Mouse (Mus musculus): Measurements from ENCODE around the gene Gorasp1. TPM values are rescaled to one million over a fixed set of nuclear protein-coding genes. Genes with fewer than 3 reads are reported as not detected.
A peak's percentile ranks its signal among the peaks of the same experiment; 100 is the strongest.

The Gorasp1 gene
- total and polyA plus RNA-seq, 3 experiments = 16.8 to 35.9 (median 32.2) TPM

DNA sequence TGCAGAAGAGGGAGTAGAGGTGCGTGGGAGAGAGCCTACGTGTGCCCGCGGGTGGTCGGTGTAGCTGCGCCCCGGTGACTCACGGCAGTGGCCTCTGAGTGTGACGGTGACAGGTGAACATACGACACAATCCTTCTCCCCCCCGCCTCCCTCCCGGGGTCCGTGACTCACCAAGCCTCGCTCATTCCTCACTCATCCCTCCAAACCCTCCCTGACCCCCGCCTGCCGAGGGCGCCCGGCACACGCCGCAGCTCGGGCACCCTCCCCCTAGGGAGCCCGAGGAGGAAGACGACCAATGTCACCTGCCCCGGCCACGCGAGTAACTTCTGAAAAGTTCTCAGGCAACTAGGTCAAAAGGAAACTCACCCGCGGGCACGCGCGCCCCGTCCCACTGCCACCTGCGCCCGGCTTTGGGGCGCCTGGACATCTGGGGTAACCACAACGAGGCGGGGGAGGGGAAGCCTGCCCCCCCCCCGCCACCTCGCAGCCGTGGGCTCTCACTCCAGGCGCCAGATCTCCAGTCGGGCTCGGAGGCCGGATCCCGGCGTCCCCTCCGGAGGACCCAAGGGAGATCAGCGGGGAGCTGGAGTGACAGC is 45.7 kb upstream of the Gorasp1 start:
- under 1% methylated on average over 48 of the region's 48 CpGs for WGBS
- intact Hi-C loops (cut with DNase I) = loop anchor here (1.0 kb wide), 1 partner anchor 19 kb away; no protein-coding TSS in a partner anchor
- peaks cover 3% of the 10 kb centered on the region; the same call in 1 of the 2 replicates for H3K36me3 ChIP-seq (ENCODE audit: control insufficient read depth, insufficient read depth, low read length)
- H3K4me3 ChIP-seq = peak overlapping the region; percentile 95
- peak; percentile 75 for DNase-seq
- peak overlapping the region; percentile 99 for H3K9ac ChIP-seq (ENCODE audit: low read depth, low read length)
- peak overlapping the region; percentile 99 for H3K27ac ChIP-seq
- TF ChIP-seq CTCF (IDR thresholded peaks at IDR 0.05) (no peak), POLR2A (IDR thresholded peaks at IDR 0.05; ENCODE audit: insufficient read depth, low read depth, low read length) (no peak), EP300 (IDR thresholded peaks at IDR 0.05; ENCODE audit: insufficient read depth, low read depth, low read length) (no peak)
- 0 out of 2 replicates have a peak, but pooled peaks cover 2% of the 10 kb centered on the region for H3K79me2 ChIP-seq (replicated peaks; ENCODE audit: control insufficient read depth, insufficient read depth, low read length)
- H3K27me3 ChIP-seq (ENCODE audit: control insufficient read depth, insufficient read depth, low read length) = no peaks in the 10 kb centered on the region
- peaks cover 33% of the 10 kb centered on the region for H3K4me1 ChIP-seq (ENCODE audit: control insufficient read depth, insufficient read depth, low read length)

DNA sequence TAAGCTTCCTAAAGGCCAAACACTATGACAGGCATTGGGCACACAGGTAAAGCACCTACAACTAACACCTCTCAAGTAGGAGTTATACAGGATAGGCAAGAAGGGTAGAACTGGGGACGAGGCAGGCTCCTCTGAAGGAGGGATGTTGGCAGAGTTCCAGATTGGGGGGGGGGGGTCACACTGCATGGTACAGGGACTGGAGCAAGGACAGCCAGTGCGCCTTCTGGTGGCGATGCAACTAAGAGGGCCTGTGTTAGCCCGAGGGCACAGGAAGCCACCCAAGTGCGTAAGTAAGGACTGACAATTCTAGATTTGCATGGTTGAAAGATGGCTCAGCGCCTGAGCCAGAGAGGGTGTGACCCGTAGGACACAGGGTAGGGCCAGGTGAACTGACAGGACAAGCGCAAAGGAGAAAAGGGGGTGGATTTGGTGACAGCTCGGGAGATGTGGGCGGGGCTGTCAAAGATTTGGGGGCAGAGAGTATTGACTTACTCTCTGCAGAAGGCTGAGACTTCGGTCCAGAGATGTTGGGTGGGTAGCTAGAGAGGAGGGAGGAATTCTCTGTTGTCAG is 45.0 kb upstream of the Gorasp1 start:
- Histone ChIP-seq H3K79me2 (replicated peaks; ENCODE audit: control insufficient read depth, insufficient read depth, low read length) (0 out of 2 replicates have a peak, but pooled peaks cover 2% of the 10 kb centered on the region), H3K36me3 (ENCODE audit: control insufficient read depth, insufficient read depth, low read length) (peaks cover 3% of the 10 kb centered on the region; the same call in 1 of the 2 replicates), H3K9ac (ENCODE audit: low read depth, low read length) (peak overlapping the region; percentile 99), H3K4me1 (ENCODE audit: control insufficient read depth, insufficient read depth, low read length) (peaks cover 38% of the 10 kb centered on the region), H3K27ac (peak overlapping the region; percentile 99), H3K4me3 (peak overlapping the region; percentile 95), H3K27me3 (ENCODE audit: control insufficient read depth, insufficient read depth, low read length) (no peaks in the 10 kb centered on the region)
- DNase-seq = peak; percentile 75 to 83
- intact Hi-C loops (cut with DNase I) = no loop called here
- TF ChIP-seq POLR2A (IDR thresholded peaks at IDR 0.05; ENCODE audit: insufficient read depth, low read depth, low read length) (peak; percentile 28; the same call in 1 of the 2 replicates), CTCF (IDR thresholded peaks at IDR 0.05) (peak; percentile 59), EP300 (IDR thresholded peaks at IDR 0.05; ENCODE audit: insufficient read depth, low read depth, low read length) (peak; percentile 48; the same call in 1 of the 2 replicates)
- 1% methylated on average over 11 of the region's 11 CpGs for WGBS

DNA sequence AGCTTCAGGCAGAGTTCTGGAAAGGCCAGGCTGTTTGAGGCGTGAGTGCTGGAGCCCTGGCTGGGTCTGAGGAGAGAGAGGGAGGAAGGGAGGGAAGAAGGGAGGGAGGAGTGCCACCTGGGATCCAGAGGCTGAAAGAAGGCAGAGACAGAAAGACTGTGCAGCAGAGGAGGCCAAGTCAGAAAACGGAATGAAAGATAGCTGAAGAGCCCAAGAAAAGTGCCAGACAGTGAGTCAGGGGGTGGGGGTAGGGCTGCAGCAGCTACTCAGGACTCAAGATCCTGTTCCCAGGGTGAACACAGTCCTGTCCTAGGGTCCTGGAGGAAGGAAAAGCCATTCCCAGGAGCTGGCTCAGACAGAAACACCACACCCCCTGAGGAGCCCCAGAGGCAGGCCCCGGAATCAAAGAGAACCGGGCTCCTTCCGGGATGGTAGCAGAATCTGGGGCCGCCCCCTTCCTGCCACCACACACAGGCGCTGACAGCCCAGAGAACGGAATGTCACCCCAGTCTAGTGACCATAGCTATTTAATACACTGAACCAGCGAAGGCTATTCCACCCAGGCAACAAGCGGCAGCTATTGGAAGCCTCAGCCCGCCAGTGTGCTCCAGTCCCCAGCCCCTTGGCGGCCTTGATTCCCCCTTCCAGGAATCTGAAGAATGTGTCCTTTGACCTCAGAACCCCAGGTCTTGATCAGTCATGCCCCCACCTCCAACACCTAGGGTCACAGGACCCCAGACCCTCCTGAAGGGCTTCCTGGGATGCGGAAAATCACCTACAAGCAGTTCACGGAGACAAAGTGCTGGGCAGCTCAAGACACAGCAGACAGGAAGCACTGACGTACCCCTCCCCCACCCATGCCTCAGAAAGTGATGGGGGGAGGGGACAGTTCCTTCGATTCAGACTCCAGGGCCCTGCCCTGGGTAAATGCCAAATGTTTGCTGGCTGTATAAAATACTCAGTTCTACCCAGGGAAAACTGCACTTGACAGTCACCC is 44.1 kb upstream of the Gorasp1 start:
- under 1% methylated on average over 16 of the region's 16 CpGs for WGBS
- peak overlapping the region; percentile 99 for H3K9ac ChIP-seq (ENCODE audit: low read depth, low read length)
- TF ChIP-seq POLR2A (IDR thresholded peaks at IDR 0.05; ENCODE audit: insufficient read depth, low read depth, low read length) (peak; percentile 61), EP300 (IDR thresholded peaks at IDR 0.05; ENCODE audit: insufficient read depth, low read depth, low read length) (peak; percentile 83; the same call in 1 of the 2 replicates), CTCF (IDR thresholded peaks at IDR 0.05) (peak; percentile 36)
- DNase-seq = peak; percentile 83 to 90
- peak overlapping the region; percentile 95 for H3K4me3 ChIP-seq
- H3K4me1 ChIP-seq (ENCODE audit: control insufficient read depth, insufficient read depth, low read length) = peaks cover 45% of the 10 kb centered on the region
- peak overlapping the region; percentile 99 for H3K27ac ChIP-seq
- H3K27me3 ChIP-seq (ENCODE audit: control insufficient read depth, insufficient read depth, low read length) = no peaks in the 10 kb centered on the region
- peaks cover 3% of the 10 kb centered on the region; the same call in 1 of the 2 replicates for H3K36me3 ChIP-seq (ENCODE audit: control insufficient read depth, insufficient read depth, low read length)
- intact Hi-C loops (cut with DNase I) = loop anchor here (1.0 kb wide), 1 partner anchor 30 kb away; no protein-coding TSS in a partner anchor
- 0 out of 2 replicates have a peak, but pooled peaks cover 2% of the 10 kb centered on the region for H3K79me2 ChIP-seq (replicated peaks; ENCODE audit: control insufficient read depth, insufficient read depth, low read length)

DNA sequence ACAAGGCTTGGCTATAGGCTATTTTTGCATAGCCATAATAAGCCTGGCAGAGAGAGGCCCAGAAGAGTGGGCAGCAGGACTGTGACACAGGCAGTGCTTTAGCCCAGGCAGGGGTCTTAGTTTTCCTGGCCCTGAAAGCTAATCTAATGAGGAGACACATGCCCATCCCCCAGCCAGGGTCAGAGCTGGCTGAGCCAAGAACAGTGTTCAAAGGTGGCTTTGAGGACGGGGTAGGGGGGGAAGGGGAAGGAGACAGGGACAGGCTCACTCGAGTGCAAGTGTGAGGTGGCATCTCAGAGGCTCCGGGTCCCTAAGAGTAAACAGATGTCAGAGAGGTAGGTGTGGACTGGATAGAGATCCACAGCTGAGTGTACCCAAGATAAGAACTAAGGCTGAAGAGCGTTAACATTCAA is 43.4 kb upstream of the Gorasp1 start:
- Histone ChIP-seq H3K9ac (ENCODE audit: low read depth, low read length) (peak overlapping the region; percentile 37), H3K4me3 (peak overlapping the region; percentile 95), H3K4me1 (ENCODE audit: control insufficient read depth, insufficient read depth, low read length) (peaks cover 45% of the 10 kb centered on the region), H3K27me3 (ENCODE audit: control insufficient read depth, insufficient read depth, low read length) (no peaks in the 10 kb centered on the region), H3K36me3 (ENCODE audit: control insufficient read depth, insufficient read depth, low read length) (peaks cover 3% of the 10 kb centered on the region; the same call in 1 of the 2 replicates), H3K27ac (peak overlapping the region; percentile 99), H3K79me2 (replicated peaks; ENCODE audit: control insufficient read depth, insufficient read depth, low read length) (0 out of 2 replicates have a peak, but pooled peaks cover 2% of the 10 kb centered on the region)
- no peak for DNase-seq
- under 1% methylated on average over 4 of the region's 4 CpGs for WGBS
- TF ChIP-seq EP300 (IDR thresholded peaks at IDR 0.05; ENCODE audit: insufficient read depth, low read depth, low read length) = no peak
- no peak for TF ChIP-seq CTCF (IDR thresholded peaks at IDR 0.05)
- TF ChIP-seq POLR2A (IDR thresholded peaks at IDR 0.05; ENCODE audit: insufficient read depth, low read depth, low read length) = no peak
- intact Hi-C loops (cut with DNase I) = loop anchor here (1.0 kb wide), 1 partner anchor 31 kb away; no protein-coding TSS in a partner anchor

DNA sequence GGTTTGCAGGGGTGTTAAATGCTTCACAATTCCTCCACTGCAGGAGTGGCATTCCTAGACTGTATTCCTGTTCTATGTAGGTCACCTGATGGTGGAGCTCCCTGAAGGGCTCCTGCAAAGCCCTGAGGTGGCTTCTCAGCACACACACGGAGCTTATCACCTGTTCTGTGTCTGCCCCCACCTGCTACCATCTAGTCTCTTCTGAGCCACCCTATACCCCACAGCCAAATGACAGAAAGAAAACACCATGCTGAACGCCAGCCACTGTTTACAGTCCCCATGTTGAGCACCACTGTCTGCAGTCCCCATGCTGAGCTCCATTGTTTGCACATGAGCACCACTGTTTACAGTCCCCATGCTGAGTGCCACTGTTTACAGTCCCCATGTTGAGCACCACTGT is 42.4 kb upstream of the Gorasp1 start:
- WGBS = 75% methylated on average over 2 of the region's 2 CpGs
- peaks cover 3% of the 10 kb centered on the region; the same call in 1 of the 2 replicates for H3K36me3 ChIP-seq (ENCODE audit: control insufficient read depth, insufficient read depth, low read length)
- no peaks in the 10 kb centered on the region for H3K27me3 ChIP-seq (ENCODE audit: control insufficient read depth, insufficient read depth, low read length)
- TF ChIP-seq CTCF (IDR thresholded peaks at IDR 0.05) (no peak), EP300 (IDR thresholded peaks at IDR 0.05; ENCODE audit: insufficient read depth, low read depth, low read length) (no peak), POLR2A (IDR thresholded peaks at IDR 0.05; ENCODE audit: insufficient read depth, low read depth, low read length) (no peak)
- peaks cover 45% of the 10 kb centered on the region for H3K4me1 ChIP-seq (ENCODE audit: control insufficient read depth, insufficient read depth, low read length)
- no peak overlapping the region; the same call in 1 of the 2 replicates for H3K27ac ChIP-seq
- no peak overlapping the region for H3K9ac ChIP-seq (ENCODE audit: low read depth, low read length)
- H3K4me3 ChIP-seq = no peak overlapping the region
- intact Hi-C loops (cut with DNase I) = no loop called here
- H3K79me2 ChIP-seq (replicated peaks; ENCODE audit: control insufficient read depth, insufficient read depth, low read length) = 0 out of 2 replicates have a peak, but pooled peaks cover 2% of the 10 kb centered on the region
- no peak for DNase-seq

Measured in heart, adult 2 months (tissue).